Mouse (Mus musculus) ovary, adult 18-20 months (tissue): ENCODE data around the gene Huwe1.
A peak's percentile ranks its signal among the peaks of the same experiment; 100 is the strongest.

Source experiments
- DNase-seq: peaks from one replicate; pipeline ENCODE4 v3.0.0; 2022; ENCODE audit warnings: low spot score, mixed read lengths

Huwe1 gene

GRCm38 (mm10) chrX:151800701-151801511 is at the start of gene Huwe1:
Gene Huwe1 (plus strand): TSS chrX:151800807.
- DNase-seq: peak; percentile 32

- no peak for DNase-seq
Measured at GRCm38 (mm10) chrX:151780348-151780747, 20.3 kb upstream of the Huwe1 start.

GRCm38 (mm10) chrX:151782939-151783338 is 17.7 kb upstream of the Huwe1 start:
- no peak for DNase-seq

- no peak for DNase-seq
Measured at GRCm38 (mm10) chrX:151792766-151793165, 7.8 kb upstream of the Huwe1 start.

GRCm38 (mm10) chrX:151797970-151798369 is 2.6 kb upstream of the Huwe1 start:
- DNase-seq: no peak

- no peak for DNase-seq
Measured at GRCm38 (mm10) chrX:151802328-151802955, 1.8 kb downstream of the Huwe1 start.

GRCm38 (mm10) chrX:151802956-151803776 is 2.6 kb downstream of the Huwe1 start:
- DNase-seq: peak; percentile 93

- DNase-seq: peak; percentile 17
Measured at GRCm38 (mm10) chrX:151803777-151804101, 3.1 kb downstream of the Huwe1 start.

- DNase-seq: no peak
Measured at GRCm38 (mm10) chrX:151804388-151804787, 3.8 kb downstream of the Huwe1 start.

GRCm38 (mm10) chrX:151811481-151811880 is 10.9 kb downstream of the Huwe1 start:
- DNase-seq: no peak

GRCm38 (mm10) chrX:151813656-151814055 is 13.0 kb downstream of the Huwe1 start:
- DNase-seq: no peak

- DNase-seq: no peak
Measured at GRCm38 (mm10) chrX:151817712-151818111, 17.1 kb downstream of the Huwe1 start.

GRCm38 (mm10) chrX:151828971-151829370 is 28.4 kb downstream of the Huwe1 start:
- DNase-seq: no peak

GRCm38 (mm10) chrX:151831260-151831659 is 30.7 kb downstream of the Huwe1 start:
- DNase-seq: no peak

GRCm38 (mm10) chrX:151832982-151833381 is 32.4 kb downstream of the Huwe1 start:
- DNase-seq: no peak

GRCm38 (mm10) chrX:151859436-151859835 is 58.8 kb downstream of the Huwe1 start:
- no peak for DNase-seq

GRCm38 (mm10) chrX:151910692-151911091 is 110.1 kb downstream of the Huwe1 start:
- DNase-seq: no peak

GRCm38 (mm10) chrX:151912267-151912666 is 111.7 kb downstream of the Huwe1 start:
- no peak for DNase-seq

GRCm38 (mm10) chrX:151929390-151929789 is 128.8 kb downstream of the Huwe1 start:
- no peak for DNase-seq

- DNase-seq: no peak
Measured at GRCm38 (mm10) chrX:151938852-151939251, 138.2 kb downstream of the Huwe1 start.

GRCm38 (mm10) chrX:151946986-151947385 is 146.4 kb downstream of the Huwe1 start:
- no peak for DNase-seq

GRCm38 (mm10) chrX:151947781-151948180 is 147.2 kb downstream of the Huwe1 start:
- no peak for DNase-seq

- DNase-seq: no peak
Measured at GRCm38 (mm10) chrX:151950231-151950630, 149.6 kb downstream of the Huwe1 start.
